Mouse (Mus musculus): ENCODE measurements at regions not wholly inside any gene's neighbourhood (a gene's known extent, or its start where the extent isn't known, plus 50 kb on each side); places are given as distances from the start of the nearest gene placed in this dataset.

- TF ChIP-seq EP300 (IDR thresholded peaks at IDR 0.05; ENCODE audit: low read depth) (no peak), CTCF (IDR thresholded peaks at IDR 0.05; ENCODE audit: low read depth) (no peak)
Observed at GRCm38 (mm10) chr6:133701625-133702024, 151.9 kb downstream of the Kap start.
